Mouse (Mus musculus) ovary, postnatal 10 days (tissue): Measurements from ENCODE around the gene Anks3.

Experiments
- DNase-seq: peaks from one replicate; pipeline ENCODE4 v3.0.0; 2022; ENCODE audit warnings: low spot score

The Anks3 gene

DNA sequence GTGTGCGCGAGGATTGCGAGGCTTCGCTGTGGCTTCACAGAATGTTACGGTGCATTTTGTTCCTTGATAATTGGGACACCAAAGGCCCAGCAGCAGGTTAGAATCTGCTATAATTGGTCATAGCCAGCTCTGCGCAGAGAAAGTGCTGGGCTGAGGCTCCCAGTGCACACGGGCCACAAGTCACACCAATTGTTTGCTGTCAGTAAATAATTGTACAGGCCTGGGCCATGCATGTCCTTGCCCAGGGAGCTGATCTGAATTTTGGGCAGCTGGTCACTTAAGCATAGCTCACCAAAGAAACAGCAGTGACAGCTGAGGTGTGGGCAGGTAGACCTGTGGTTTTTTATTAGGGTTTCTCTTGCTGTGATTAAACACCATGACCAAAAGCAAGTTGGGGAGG, 36.0 kb downstream of the Anks3 start:
- no peak for DNase-seq

DNA sequence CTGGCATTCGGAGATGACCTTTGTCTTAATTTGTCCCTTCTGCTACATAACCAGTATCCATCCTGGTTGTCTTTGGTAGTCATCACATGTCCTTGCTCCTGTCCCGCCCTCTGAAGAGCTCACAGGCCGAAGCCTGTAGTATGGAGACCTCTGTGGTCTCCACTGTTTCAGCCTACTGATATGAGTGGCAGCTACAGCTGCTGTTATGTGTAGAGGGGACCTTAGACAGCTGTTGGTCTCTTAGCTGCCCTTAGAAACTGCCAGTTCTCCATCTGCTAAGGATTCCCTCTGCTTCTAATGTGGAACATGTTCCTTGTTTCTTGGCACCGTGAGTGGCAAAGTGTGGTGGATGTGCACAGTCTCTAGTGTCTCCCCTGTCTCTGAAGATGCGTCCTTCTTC, 40.0 kb downstream of the Anks3 start:
- no peak for DNase-seq

GRCm38 (mm10) chr16:4922481-4922880, 41.5 kb downstream of the Anks3 start:
- no peak for DNase-seq

DNA sequence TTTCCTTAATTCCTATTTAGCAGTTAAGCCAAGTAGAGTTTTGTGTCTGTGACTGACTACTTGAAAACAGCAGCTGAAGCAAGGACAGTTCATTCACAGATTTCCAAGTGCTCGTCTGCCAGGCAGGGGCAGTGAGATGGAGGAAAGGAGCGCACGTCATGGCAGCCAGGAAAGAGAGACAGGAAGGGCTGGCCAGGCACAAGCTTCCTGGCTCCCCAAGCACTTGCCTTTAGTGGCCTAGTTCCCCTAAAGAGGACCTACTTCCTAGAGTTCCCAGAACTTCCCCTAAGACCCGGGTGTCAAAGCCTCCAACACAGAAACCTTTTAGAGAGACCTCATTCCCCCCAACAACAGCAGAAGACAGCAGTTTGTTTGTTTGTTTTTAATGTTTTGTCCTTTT, 43.4 kb downstream of the Anks3 start:
- no peak for DNase-seq

DNA sequence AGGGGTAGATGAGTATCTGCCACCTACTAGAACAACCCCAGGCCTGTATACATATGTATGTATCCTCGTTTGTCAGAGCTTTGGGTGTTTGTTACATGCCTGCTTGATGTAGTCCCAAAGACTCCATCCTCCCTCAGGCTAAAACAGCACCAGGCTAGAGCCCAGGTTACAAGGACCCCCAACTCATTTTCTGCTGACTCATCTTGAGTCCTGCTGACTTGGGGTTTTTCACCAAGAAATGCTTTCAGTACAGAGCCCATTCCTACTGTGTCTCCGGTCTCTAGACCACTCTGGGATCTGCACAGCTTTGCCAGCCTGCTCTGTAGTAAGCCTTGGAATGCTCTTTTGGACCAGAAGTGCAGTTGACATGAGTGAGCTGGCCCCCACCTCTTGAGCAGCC, 47.4 kb downstream of the Anks3 start:
- no peak for DNase-seq

DNA sequence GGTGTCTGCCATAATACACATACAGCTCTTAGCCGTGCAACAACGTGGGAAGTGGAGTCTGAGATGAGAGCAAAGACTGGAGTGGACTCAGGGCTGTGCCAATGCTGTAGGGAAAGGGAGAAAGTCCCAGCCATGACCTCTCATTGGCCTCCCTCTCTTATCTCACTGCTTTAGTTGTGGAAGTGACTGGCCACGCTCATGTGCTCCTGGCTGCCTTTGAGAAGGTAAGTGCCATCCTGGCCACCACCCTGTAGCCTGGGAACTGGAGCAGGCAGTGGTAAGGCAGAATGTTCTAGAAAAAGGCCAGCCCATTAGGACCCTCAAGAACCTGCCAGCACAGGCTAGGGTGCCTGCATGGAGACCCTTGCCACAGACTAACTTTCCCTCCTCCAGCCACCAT, 48.1 kb downstream of the Anks3 start:
- no peak for DNase-seq

- peak; percentile 90 for DNase-seq
Measured at GRCm38 (mm10) chr16:4913783-4914735, 49.9 kb downstream of the Anks3 start.

DNA sequence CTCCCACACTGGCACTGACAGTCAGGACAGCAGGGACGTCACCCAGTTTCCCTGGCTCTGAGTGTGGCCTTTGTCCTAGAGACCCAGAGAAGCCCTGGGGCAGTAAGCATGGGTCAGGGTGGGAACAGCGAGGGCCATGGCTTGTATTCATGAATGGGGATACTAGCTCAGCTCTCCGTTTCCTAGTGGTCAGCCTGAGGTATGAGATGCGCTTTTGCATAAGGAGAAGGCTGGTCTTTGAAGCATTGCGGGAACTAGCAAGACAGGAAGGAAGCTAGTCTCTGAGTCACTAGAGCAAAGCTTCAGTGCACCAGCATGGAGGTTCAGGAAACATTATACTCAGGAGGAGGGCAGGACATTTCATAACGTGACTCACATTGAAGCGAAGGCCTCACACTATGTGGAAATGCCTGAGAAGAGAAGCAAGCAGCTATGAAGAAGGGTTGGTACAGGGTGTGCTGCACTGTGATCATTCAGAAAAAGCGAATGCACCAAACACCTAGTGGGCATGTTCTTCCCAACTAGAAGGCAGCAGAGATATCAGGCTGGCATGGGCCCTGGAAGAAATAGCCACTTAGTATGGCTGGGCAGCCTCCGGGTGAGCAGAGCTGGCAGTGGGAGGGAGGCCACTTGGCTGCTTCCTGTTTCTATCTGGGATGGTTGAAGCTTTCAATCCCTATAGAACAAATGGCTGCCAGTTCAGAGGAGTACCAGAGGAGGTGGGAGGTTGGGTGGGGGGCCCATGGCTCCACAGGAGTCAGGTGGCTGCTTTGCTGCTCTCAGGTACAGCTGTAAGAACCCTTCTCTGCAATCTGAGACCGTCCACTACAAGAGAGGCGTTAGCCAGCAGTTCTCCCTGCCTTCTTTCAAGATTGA, 50.9 kb downstream of the Anks3 start:
- no peak for DNase-seq

DNA sequence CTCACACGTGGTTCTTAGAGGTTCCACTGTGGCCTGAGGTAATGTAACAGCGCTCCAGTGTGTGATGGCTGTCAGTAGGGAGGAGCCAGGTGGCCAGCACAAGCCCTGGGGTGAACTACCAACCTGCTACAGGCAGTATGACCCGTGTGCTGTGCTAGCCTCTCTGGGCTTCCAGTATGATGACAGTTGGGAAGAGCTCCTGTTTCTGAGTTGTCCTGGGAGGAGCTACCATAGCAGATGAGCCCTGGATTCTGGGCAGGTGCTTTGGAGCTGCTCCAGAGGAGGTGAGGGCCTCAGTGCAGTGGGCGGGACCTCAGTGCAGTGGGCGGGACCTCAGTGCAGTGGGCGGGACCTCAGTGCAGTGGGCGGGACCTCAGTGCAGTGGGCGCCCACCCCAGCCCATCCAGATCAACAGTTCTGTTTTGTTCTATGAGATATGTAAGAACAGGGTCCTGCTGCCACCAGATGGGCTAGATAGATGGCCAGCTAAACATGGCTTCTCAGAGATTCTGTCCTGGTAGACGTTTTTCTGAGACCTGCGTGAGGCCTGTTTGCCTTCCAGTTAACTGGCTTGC, 51.8 kb downstream of the Anks3 start:
- no peak for DNase-seq

GRCm38 (mm10) chr16:4910758-4911157, 53.2 kb downstream of the Anks3 start:
- no peak for DNase-seq

DNA sequence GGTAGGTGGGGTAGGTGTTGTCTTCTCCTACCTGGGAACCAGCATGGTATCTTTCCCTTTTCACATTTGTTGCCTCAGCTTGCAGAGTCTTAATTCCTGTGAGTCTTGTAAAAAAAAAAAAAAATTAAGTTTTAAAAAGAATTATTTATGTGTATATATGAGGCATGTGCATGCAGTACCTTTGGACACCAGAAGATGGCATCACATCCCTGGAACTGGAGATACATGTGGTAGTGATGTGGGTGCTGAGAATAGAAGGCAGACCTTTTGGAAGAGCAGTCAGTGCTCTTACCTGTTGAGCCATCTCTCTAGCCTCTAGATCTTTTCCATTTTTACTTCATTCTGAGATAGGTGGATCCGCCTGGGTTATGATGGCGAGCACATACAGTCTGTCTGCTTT, 54.3 kb downstream of the Anks3 start:
- no peak for DNase-seq

DNA sequence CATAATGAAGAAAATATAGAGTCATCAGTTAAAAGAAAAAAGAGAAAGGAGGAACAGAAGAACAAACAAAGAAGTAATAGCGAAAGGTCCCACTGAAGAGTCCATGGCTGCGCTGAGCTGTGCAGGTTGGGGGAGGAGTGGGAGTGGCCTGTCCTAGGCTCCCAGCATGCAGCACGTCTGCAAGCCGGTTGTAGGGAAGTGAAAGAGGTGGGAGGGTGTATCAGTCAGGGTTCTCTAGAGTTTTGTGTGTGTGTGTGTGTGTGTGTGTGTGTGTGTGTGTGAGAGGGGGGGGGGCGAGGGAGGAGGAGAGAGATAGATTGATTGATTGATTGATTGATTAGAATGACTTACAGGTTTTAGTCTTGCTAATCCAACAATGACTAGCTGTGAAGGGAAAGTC, 56.0 kb downstream of the Anks3 start:
- no peak for DNase-seq

- no peak for DNase-seq
Measured at GRCm38 (mm10) chr16:4907386-4907785, 56.6 kb downstream of the Anks3 start.

DNA sequence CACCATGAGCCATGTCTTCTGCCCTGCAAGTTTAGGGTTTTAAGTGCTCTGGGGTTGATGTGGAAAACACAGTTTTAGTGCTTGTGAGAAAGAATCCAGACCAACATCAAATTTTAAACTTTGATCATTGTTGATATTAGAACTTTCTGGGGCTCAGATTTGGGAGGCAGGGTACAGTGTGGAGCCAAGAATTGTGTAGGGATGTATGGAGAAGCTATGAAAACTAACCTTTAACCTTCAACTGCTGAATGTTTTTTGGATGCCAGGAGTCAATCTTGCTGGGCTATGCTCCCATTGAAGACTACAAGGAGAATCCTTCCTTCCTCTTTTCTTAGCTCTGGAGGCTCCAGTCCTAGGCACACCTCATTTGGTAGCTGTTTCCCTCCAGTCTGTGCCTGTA, 57.4 kb downstream of the Anks3 start:
- no peak for DNase-seq

DNA sequence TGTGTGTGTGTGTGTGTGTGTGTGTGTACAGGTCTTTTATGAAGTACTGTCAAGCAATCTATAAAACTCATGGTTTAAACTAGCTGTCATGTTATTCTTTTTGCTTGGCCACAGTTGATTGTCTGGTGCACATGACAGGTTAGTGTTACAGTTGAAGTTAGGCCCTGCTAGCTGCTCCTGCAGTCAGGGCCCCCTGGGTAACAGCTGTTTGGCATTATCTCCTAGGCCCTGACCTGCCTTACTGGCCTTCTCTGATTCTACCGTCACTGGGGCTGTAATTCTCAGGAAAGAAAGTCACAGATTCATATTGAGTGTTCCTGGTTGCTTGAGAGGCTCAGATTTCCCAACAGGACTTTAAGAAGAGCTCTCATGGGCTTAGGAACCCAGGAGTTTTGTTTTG, 58.4 kb downstream of the Anks3 start:
- no peak for DNase-seq

GRCm38 (mm10) chr16:4904878-4905277, 59.1 kb downstream of the Anks3 start:
- no peak for DNase-seq

GRCm38 (mm10) chr16:4903491-4904102, 60.4 kb downstream of the Anks3 start:
- DNase-seq, result no peak

DNA sequence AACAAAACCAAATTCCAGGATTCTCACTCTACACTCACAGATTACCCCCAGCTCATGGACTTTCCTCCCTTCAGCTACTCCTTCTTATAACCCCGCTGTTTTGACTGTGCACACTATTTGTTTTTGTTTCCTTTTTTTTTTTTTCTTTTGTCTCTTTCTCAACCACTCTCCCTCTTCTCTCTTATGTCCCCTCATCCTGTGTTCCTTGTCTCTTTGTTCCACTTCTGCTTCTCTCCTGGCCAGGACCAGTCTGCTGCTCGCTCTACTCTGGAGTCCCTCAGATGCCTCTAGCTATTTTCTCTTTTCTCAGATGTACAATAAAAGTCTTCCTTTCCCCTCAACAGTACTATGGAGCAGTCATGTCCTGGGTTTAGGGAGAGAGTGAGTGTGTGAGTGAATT, 61.6 kb downstream of the Anks3 start:
- DNase-seq, result no peak

GRCm38 (mm10) chr16:4901167-4901566, 62.8 kb downstream of the Anks3 start:
- DNase-seq, result no peak

- DNase-seq, result no peak
Measured at GRCm38 (mm10) chr16:4899711-4900110, 64.3 kb downstream of the Anks3 start.

DNA sequence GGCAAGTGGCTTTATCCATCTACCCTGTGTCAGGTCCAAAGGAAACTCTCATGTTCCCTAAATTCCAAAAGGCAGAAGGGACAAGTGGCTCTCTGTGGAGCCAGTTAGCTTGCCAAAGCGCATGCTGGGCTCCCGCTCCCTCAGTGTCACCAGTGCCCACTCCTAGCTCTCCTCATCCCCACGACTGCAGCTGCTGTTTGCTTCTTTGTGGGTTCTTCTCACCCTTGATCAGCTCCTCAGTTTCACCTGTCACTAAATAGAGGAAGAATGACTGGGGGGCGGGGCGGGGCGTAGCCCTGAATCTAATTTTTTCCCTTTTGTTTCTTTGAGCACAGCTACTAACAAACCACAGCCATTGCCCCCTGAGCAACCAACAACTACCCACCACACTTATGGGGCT, 65.1 kb downstream of the Anks3 start:
- DNase-seq, result no peak

GRCm38 (mm10) chr16:4897146-4897730, 66.8 kb downstream of the Anks3 start:
- no peak for DNase-seq
